Mouse (Mus musculus) left cerebral cortex, adult 18-20 months (tissue): ENCODE measurements around the gene Fut2. TPM values are rescaled to one million over a fixed set of nuclear protein-coding genes. Genes with fewer than 3 reads are reported as not detected.

Experiments used
- DNase-seq, 2 experiments: peaks; one replicate each; pipeline ENCODE4 v3.0.0; 2021 to 2022; ENCODE audit warnings: low spot score in 2 of 2, mixed read lengths in 1 of 2
- total RNA-seq, 2 experiments: library from RNA; stranded (reverse); gene quantifications; 2 replicates each; pipeline ENCODE4 v1.2.3; 2021

The Fut2 gene
- total RNA-seq, 2 experiments from 2014 or later: 0.12 to 0.26 TPM

GRCm38 (mm10) chr7:45609511-45609910 is 56.7 kb downstream of the Fut2 start:
- no peak for DNase-seq

GRCm38 (mm10) chr7:45605704-45606289 is 60.4 kb downstream of the Fut2 start:
- DNase-seq: no peak

GRCm38 (mm10) chr7:45598960-45599879 is 67.0 kb downstream of the Fut2 start:
- DNase-seq: no peak

Other genes with a start within 250 kb of the Fut2 start
- gene Lhb, start 245.6 kb downstream of the Fut2 start, total RNA-seq: not detected
- gene Gys1, start 231.6 kb downstream of the Fut2 start, total RNA-seq: 10 to 100 TPM; 15.1 to 18.1 TPM
- 10 to 100 TPM; 32.4 to 34.5 TPM for gene Ruvbl2, start 228.3 kb downstream of the Fut2 start, total RNA-seq
- 100 to 1,000 TPM; 218 to 238 TPM for gene Ftl1, start 206.5 kb downstream of the Fut2 start, total RNA-seq
- 10 to 100 TPM; 55.2 to 59.3 TPM for gene Bax, start 199.5 kb downstream of the Fut2 start, total RNA-seq
- gene Tulp2, start 184.5 kb downstream of the Fut2 start, total RNA-seq: under 1 TPM in 1 of 2 experiments, not detected in 1; 0.21 TPM
- gene Gm45808, start 179.6 kb downstream of the Fut2 start, total RNA-seq: 1 to 10 TPM; 2.5 to 3.8 TPM
- gene Dhdh, start 177.6 kb downstream of the Fut2 start, total RNA-seq: 1 to 10 TPM; 3.9 to 4.7 TPM
- gene Nucb1, start 156.0 kb downstream of the Fut2 start, total RNA-seq: 100 to 1,000 TPM; 111 to 112 TPM
- gene Ppp1r15a, start 140.1 kb downstream of the Fut2 start, total RNA-seq: 10 to 100 TPM; 23.1 to 25.9 TPM
- gene Plekha4, start 140.1 kb downstream of the Fut2 start, total RNA-seq: 1 to 10 TPM; 6.1 to 8.2 TPM
- under 1 TPM; 0.37 to 0.56 TPM for gene Hsd17b14, start 111.5 kb downstream of the Fut2 start, total RNA-seq
- gene Bcat2, start 96.2 kb downstream of the Fut2 start, total RNA-seq: 10 to 100 TPM; 25.3 to 26.9 TPM
- gene Fgf21, start 50.9 kb downstream of the Fut2 start, total RNA-seq: not detected
- gene Fut1, start 49.1 kb downstream of the Fut2 start, total RNA-seq: not detected
- under 1 TPM in 1 of 2 experiments, not detected in 1; 0.21 TPM for gene Izumo1, start 44.6 kb downstream of the Fut2 start, total RNA-seq
- gene Rasip1, start 38.9 kb downstream of the Fut2 start, total RNA-seq: 1 to 10 TPM; 6.4 to 7.9 TPM
- gene Mamstr, start 26.4 kb downstream of the Fut2 start, total RNA-seq: 1 to 10 TPM; 2.0 to 2.6 TPM
- gene Ntn5, start 17.6 kb upstream of the Fut2 start, total RNA-seq: 10 to 100 TPM; 11.1 to 13.3 TPM
- 1 to 10 TPM; 1.2 to 1.7 TPM for gene Sec1, start 28.0 kb upstream of the Fut2 start, total RNA-seq
- gene Car11, start 33.4 kb upstream of the Fut2 start, total RNA-seq: 100 to 1,000 TPM; 215 to 220 TPM
- gene Dbp, start 38.7 kb upstream of the Fut2 start, total RNA-seq: 10 to 100 TPM; 63.1 to 84.6 TPM
- gene Rpl18, start 49.1 kb upstream of the Fut2 start, total RNA-seq: 100 to 1,000 TPM; 331 to 369 TPM
- gene Sphk2, start 51.6 kb upstream of the Fut2 start, total RNA-seq: 10 to 100 TPM; 32.3 to 33.0 TPM
- under 1 TPM in 1 of 2 experiments, not detected in 1; 0.21 TPM for gene Fam83e, start 54.8 kb upstream of the Fut2 start, total RNA-seq
- gene Spaca4, start 59.4 kb upstream of the Fut2 start, total RNA-seq: not detected
- 100 to 1,000 TPM; 229 to 237 TPM for gene Lmtk3, start 117.3 kb upstream of the Fut2 start, total RNA-seq
- gene Sult2b1, start 118.3 kb upstream of the Fut2 start, total RNA-seq: 10 to 100 TPM; 11.3 to 13.7 TPM
- gene Cyth2, start 148.2 kb upstream of the Fut2 start, total RNA-seq: 100 to 1,000 TPM; 191 to 210 TPM
- gene Kcnj14, start 158.4 kb upstream of the Fut2 start, total RNA-seq: 1 to 10 TPM; 2.2 to 2.6 TPM
- 10 to 100 TPM; 20.1 to 23.2 TPM for gene Grwd1, start 164.6 kb upstream of the Fut2 start, total RNA-seq
- 10 to 100 TPM; 69.0 to 76.2 TPM for gene Kdelr1, start 206.4 kb upstream of the Fut2 start, total RNA-seq
- gene Grin2d, start 212.0 kb upstream of the Fut2 start, total RNA-seq: 10 to 100 TPM; 10.7 to 10.9 TPM
- not detected for gene Syngr4, start 230.3 kb upstream of the Fut2 start, total RNA-seq
- 10 to 100 TPM; 20.9 to 22.0 TPM for gene Tmem143, start 230.5 kb upstream of the Fut2 start, total RNA-seq